Mouse (Mus musculus) neural tube, embryonic 12.5 days (tissue): ENCODE results near the gene Clic1. TPM values are rescaled to one million over a fixed set of nuclear protein-coding genes. Genes with fewer than 3 reads are reported as not detected.

Experiments
- ATAC-seq: fragments of 200-750 bp; cut with Nextera tagmentation; 2 replicates; pipeline ENCODE4 v1.8.0; 2017; ENCODE audit warnings: low read depth, mild to moderate bottlenecking, moderate TSS enrichment, moderate library complexity; ENCODE audit not compliant: low FRiP score
- H3K27ac ChIP-seq: fragments of 300-500 bp; sonication (generic); 2 replicates; pipeline ENCODE4 v1.5.1; 2016
- H3K27me3 ChIP-seq: fragments of 300-500 bp; sonication (generic); replicated peaks from 2 replicates; pipeline ENCODE4 v1.6.1; 2016; ENCODE audit warnings: mild to moderate bottlenecking
- H3K36me3 ChIP-seq: fragments of 300-500 bp; sonication (generic); 2 replicates; pipeline ENCODE4 v1.6.1; 2016; ENCODE audit warnings: mild to moderate bottlenecking
- H3K4me1 ChIP-seq: fragments of 300-500 bp; sonication (generic); 2 replicates; pipeline ENCODE4 v1.6.1; 2016
- H3K4me2 ChIP-seq: fragments of 300-500 bp; sonication (generic); replicated peaks from 2 replicates; pipeline ENCODE4 v1.6.1; 2016; ENCODE audit warnings: mild to moderate bottlenecking
- H3K4me3 ChIP-seq: fragments of 300-500 bp; sonication (generic); 2 replicates; pipeline ENCODE4 v1.5.1; 2016
- H3K9ac ChIP-seq: fragments of 300-500 bp; sonication (generic); 2 replicates; pipeline ENCODE4 v1.6.1; 2016; ENCODE audit warnings: mild to moderate bottlenecking
- H3K9me3 ChIP-seq: fragments of 300-500 bp; sonication (generic); 2 replicates; pipeline ENCODE4 v1.6.1; 2016; ENCODE audit warnings: mild to moderate bottlenecking
- WGBS: fragments of 180-500 bp; shearing (Covaris S2); methylation state at CpG from one replicate; pipeline ENCODE4 v1.1.7; 2016; 5-methylcytosine and 5-hydroxymethylcytosine counted together
- polyA plus RNA-seq: library from polyadenylated mRNA; unstranded; fragments of >200 nt; fragmentation: Nextera tagmentation; extraction: Ambion mirVana; gene quantifications from 2 replicates; pipeline ENCODE4 v1.2.1, GENCODE M21; 2016

Gene Clic1
- polyA plus RNA-seq, 1 experiment from 2014 or later: 178 TPM

DNA sequence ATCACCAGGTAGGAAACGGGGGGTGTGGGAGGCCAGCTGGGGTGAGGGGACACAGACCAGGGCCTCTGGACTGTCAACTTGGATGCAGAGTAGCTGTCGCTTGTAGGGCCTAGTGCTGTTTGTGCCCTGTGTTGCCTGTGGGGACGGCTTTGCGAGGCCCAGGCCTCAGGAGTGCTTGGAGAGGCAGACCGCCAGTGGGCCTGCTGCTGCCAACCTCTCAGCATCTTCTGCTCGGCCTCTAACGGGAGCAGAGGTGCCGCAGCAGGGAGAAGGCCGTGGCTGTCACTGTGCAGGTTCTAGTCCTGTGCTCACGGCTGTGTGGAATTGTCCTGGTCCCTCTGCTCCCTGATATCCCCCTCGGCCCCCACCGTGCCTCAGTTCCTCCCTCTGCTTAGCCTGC, 46.8 kb downstream of the Clic1 start:
- 85% methylated on average over 12 of the region's 12 CpGs for WGBS
- Histone ChIP-seq H3K9me3 (no peaks in the 10 kb centered on the region), H3K27ac (no peak overlapping the region), H3K4me2 (no peak overlapping the region), H3K36me3 (peaks cover 91% of the 10 kb centered on the region), H3K27me3 (no peaks in the 10 kb centered on the region), H3K4me1 (no peaks in the 10 kb centered on the region), H3K4me3 (no peak overlapping the region), H3K9ac (no peak overlapping the region)
- no peak for ATAC-seq

DNA sequence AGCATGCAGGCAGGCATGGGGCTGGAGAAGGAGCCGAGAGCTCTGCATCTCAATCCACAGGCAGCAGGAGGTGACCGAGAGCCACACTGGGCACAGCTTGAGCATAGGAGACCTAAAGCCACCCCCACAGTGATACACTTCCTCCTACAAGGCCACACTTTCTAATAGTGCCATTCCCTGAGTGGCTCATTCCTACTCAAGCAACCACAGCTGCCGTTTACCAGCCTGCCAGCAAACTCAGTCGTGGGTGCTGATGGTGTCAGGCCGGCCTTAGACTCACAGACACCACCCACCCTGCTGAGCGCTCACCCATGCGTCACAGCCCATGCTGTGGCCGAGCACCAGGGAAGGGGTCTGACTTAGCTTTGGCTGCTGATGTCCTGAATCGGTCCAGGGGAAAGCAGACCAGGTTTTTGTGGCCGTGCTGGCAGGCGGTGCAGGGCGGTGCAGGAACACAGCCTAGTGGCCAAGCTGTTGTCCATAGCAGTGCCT, 47.4 kb downstream of the Clic1 start:
- peaks cover 91% of the 10 kb centered on the region for H3K36me3 ChIP-seq
- no peaks in the 10 kb centered on the region for H3K27me3 ChIP-seq
- ATAC-seq: no peak
- H3K9me3 ChIP-seq: no peaks in the 10 kb centered on the region
- no peaks in the 10 kb centered on the region for H3K4me1 ChIP-seq
- H3K4me3 ChIP-seq: no peak overlapping the region
- WGBS: 86% methylated on average over 12 of the region's 12 CpGs
- H3K27ac ChIP-seq: no peak overlapping the region
- no peak overlapping the region for H3K9ac ChIP-seq
- H3K4me2 ChIP-seq: no peak overlapping the region

DNA sequence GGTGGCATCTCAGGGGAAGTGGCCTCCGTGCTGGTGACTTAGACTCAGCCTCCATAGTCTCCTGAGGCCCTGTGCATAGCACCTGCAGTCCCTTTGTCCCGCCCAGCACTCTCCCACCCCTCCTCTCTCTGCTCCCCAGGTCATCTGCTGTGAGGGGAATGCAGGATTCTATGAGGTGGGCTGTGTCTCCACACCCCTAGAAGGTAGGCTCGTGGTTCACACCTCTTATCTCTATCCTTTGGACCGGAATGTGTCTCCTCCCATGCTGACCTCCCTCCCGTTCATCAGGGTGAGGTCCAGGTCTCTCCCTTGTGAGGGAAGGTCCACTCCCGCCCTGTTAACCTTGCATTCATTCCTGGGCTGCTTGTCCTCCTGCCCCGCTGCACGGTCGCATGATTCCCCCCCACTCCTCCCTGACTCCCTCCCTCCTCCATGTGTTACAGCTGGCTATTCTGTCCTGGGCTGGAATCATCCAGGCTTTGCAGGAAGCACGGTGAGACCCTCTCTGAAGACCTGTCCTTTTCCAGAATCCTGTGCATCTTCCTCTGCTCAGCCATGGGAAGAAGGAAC, 50.5 kb downstream of the Clic1 start:
- H3K9me3 ChIP-seq: no peaks in the 10 kb centered on the region
- H3K27me3 ChIP-seq: no peaks in the 10 kb centered on the region
- WGBS: 82% methylated on average over 10 of the region's 10 CpGs
- peaks cover 79% of the 10 kb centered on the region for H3K36me3 ChIP-seq
- no peak overlapping the region for H3K9ac ChIP-seq
- no peak overlapping the region for H3K27ac ChIP-seq
- H3K4me3 ChIP-seq: no peak overlapping the region
- no peak overlapping the region for H3K4me2 ChIP-seq
- H3K4me1 ChIP-seq: no peaks in the 10 kb centered on the region
- no peak for ATAC-seq

DNA sequence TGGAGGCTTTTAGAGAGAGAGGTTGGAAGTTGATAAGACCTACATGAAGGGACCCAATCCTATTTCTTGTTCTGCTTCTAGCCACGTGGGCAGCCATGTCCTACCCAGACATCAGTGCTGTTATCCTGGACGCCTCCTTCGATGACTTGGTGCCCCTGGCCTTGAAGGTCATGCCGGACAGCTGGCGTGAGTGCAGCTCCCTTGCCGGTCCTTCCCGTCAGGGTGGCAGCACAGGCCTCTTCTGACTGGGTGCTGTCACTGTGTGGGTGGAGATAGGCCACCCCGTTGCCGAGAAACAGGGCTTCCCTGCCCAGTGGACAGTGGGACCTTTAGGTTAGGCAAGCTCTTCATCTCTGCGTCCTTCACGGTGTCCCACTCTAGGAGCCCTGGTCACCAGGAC, 51.4 kb downstream of the Clic1 start:
- H3K4me2 ChIP-seq: no peak overlapping the region
- no peak overlapping the region for H3K4me3 ChIP-seq
- H3K27ac ChIP-seq: no peak overlapping the region
- no peaks in the 10 kb centered on the region for H3K4me1 ChIP-seq
- H3K27me3 ChIP-seq: no peaks in the 10 kb centered on the region
- no peak for ATAC-seq
- 92% methylated on average over 11 of the region's 11 CpGs for WGBS
- peaks cover 72% of the 10 kb centered on the region for H3K36me3 ChIP-seq
- no peaks in the 10 kb centered on the region for H3K9me3 ChIP-seq
- H3K9ac ChIP-seq: no peak overlapping the region

DNA sequence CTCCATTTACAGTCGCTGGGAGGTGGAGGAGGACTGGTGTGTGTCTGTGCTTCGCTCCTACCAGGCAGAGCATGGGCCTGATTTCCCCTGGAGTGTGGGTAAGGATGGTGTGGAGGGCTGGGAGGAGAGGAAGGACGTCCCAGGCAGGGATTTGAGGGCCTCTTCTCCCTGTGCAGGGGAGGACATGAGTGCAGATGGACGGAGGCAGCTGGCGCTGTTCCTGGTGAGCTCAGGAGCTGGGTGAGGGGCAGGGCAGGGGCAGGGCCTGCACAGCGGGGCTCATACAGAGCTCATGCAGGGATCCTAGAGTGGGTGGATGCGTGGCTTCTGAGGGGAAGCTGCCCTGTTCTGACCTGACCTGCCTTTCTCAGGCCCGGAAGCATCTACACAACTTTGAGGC, 52.5 kb downstream of the Clic1 start:
- Histone ChIP-seq H3K27ac (no peak overlapping the region), H3K9ac (no peak overlapping the region), H3K36me3 (peaks cover 61% of the 10 kb centered on the region), H3K9me3 (no peaks in the 10 kb centered on the region), H3K4me2 (no peak overlapping the region), H3K27me3 (no peaks in the 10 kb centered on the region), H3K4me3 (peak overlapping the region; percentile 5; the same call in 1 of the 2 replicates), H3K4me1 (no peaks in the 10 kb centered on the region)
- ATAC-seq: no peak
- 80% methylated on average over 8 of the region's 8 CpGs for WGBS

DNA sequence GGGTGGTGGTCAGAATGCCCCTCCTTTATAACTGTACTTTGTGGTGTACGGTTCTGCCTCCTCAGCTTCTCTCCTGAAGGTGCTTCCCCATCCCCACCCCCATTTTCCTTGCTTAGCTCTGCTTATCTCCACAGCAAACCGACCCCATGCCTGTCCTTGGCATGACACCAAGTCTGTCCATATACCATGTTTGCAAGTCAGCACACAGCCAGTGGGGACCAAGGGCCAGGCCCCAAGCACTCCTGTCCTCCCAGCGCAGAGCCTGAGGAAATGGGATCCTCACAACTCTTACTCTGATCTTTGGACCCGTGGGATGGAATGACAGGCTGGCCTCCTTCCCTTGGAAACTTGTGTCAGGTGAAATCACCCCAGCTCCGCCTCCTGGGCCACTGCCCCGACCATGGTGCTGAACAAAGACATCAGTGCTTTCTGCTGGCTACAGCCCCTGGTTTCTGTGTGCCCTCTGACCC, 53.5 kb downstream of the Clic1 start:
- Histone ChIP-seq H3K9ac (no peak overlapping the region), H3K4me2 (no peak overlapping the region)
- WGBS: 75% methylated on average over 6 of the region's 6 CpGs

DNA sequence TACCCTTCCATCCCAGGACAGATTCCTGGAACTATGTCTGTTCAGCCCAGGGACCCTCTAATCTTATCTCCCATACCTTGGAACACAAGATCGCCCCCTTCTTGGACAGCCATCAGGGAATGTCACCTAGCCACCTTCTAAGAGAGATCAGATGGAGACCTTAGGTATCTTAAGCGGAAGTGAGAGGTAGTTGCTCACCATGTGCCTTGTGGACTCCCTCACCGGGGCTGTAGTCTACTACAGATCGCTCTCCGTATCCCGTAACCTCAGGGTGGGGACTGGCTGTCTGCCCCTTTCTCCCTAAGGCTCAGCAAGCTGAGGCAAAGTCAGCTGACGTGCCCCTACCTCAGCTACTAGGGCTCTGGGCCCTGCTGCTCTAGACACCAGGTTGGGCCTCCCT, 54.3 kb downstream of the Clic1 start:
- peaks cover 47% of the 10 kb centered on the region for H3K36me3 ChIP-seq
- 88% methylated on average over 7 of the region's 7 CpGs for WGBS
- H3K9ac ChIP-seq: no peak overlapping the region

More for the DNA sequence above, 53.5 kb downstream of the Clic1 start:
- Histone ChIP-seq H3K36me3 (peaks cover 56% of the 10 kb centered on the region), H3K27ac (no peak overlapping the region), H3K9me3 (no peaks in the 10 kb centered on the region), H3K27me3 (no peaks in the 10 kb centered on the region), H3K4me1 (no peaks in the 10 kb centered on the region), H3K4me3 (no peak overlapping the region)
- no peak for ATAC-seq

DNA sequence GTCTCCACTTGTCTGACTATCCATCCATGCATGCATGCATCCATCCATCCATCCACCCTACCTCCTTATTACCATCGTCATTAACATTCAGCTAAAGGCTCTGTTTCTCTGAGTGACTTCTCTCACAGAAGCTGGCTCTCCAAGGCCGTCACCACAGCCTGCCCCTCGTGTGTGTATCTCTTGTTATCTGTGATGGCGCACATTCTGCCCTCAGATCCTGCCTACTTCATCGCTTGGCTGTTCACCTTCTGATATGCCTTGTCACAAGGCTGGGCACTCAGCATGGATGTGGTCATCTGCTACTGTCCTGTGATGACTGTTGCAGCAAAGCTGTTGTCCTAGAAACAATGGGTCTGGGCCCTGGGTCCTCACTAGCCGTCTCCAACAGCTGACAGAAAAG, 55.0 kb downstream of the Clic1 start:
- Histone ChIP-seq H3K9me3 (no peaks in the 10 kb centered on the region), H3K4me3 (no peak overlapping the region), H3K9ac (0 out of 2 replicates have a peak overlapping the region, but pooled peaks have one; percentile 21), H3K4me1 (no peaks in the 10 kb centered on the region), H3K27me3 (no peaks in the 10 kb centered on the region), H3K4me2 (no peak overlapping the region), H3K36me3 (peaks cover 41% of the 10 kb centered on the region), H3K27ac (no peak overlapping the region)
- 78% methylated on average over 6 of the region's 6 CpGs for WGBS
- ATAC-seq: no peak

More for the DNA sequence above, 54.3 kb downstream of the Clic1 start:
- Histone ChIP-seq H3K9me3 (no peaks in the 10 kb centered on the region), H3K4me2 (no peak overlapping the region), H3K4me1 (no peaks in the 10 kb centered on the region), H3K4me3 (no peak overlapping the region), H3K27me3 (no peaks in the 10 kb centered on the region), H3K27ac (no peak overlapping the region)
- ATAC-seq: no peak

DNA sequence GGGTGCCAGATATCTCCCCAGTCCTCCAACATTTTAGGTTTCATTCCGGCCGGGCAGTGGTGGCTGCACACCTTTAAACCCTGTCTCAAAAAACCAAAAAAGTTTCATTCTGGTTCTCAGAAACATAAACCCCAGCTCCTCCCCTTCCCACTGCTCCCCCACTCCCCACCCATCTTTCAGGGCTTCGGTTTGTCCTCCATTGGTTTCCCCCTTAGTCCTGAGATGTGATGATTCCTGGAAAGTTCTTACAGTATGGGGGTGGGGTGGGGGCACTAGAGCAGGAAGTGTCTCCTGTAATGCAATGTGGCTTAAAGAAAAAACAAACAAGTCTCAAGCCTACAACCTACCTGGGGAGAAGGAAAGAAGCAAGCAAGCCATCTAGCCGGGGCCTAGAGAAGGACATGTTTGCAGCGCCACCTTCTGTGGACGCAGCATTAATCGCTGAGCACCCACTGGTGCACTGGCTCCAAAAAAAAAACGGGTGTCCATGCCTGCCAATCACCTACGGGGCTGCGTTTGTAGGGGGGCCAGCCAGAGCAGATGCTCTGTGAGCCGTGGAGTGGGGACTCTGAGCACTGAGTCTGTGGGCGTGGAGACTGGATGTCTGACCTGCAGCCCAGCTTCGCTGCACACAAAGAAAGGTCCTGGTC, 56.1 kb downstream of the Clic1 start:
- Histone ChIP-seq H3K4me1 (no peaks in the 10 kb centered on the region), H3K9ac (peak overlapping the region; percentile 13; the same call in 1 of the 2 replicates), H3K9me3 (no peaks in the 10 kb centered on the region), H3K4me3 (no peak overlapping the region), H3K36me3 (peaks cover 30% of the 10 kb centered on the region), H3K27ac (no peak overlapping the region), H3K4me2 (no peak overlapping the region; the same call in 1 of the 2 replicates), H3K27me3 (no peaks in the 10 kb centered on the region)
- WGBS: 28% methylated on average over 13 of the region's 13 CpGs
- no peak for ATAC-seq

DNA sequence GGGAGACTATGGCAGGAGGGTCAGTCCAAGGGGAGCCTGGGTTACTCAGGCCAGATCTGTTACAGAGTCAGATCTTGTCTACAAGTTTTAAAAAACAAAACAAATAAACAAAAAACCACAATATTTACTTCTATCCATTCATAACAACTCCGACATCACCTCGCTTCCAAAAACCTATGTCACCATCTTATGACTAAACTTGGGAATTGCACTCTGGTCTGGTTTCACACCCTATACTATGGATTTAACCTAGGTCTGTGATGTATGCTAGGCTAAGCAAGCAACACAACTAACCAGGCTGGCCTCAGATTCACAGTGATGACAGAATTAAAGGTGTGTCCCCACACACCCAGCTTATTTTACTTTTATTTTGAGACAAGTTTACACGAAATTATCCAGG, 56.8 kb downstream of the Clic1 start:
- Histone ChIP-seq H3K4me2 (no peak overlapping the region), H3K27ac (no peak overlapping the region), H3K36me3 (peaks cover 23% of the 10 kb centered on the region), H3K9ac (peak overlapping the region; percentile 13; the same call in 1 of the 2 replicates), H3K4me1 (no peaks in the 10 kb centered on the region), H3K27me3 (no peaks in the 10 kb centered on the region), H3K9me3 (no peaks in the 10 kb centered on the region), H3K4me3 (no peak overlapping the region)
- WGBS: 79% methylated on average over 3 of the region's 3 CpGs
- ATAC-seq: no peak

DNA sequence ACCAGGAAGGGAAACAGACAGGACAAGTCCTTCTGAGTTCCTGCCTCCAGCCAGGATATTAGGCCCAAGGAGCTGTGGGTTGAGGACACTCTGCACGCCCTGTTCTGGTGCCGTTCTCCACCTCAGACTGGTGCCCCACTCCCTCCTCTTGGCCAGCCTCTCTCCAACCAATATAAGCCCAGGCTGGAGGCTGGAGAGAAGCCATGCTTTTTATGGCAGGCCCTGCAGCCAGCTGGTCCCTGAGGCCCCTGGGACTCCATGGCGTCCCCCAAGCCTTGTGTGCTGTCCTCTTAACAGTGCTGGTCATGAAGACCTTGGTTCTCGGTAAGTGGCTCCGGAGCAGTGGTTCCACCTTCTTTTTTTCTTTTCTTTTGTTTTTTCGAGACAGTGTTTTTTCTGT, 58.3 kb downstream of the Clic1 start, which contains the start of gene Ly6g5c:
Gene Ly6g5c (plus strand): TSS at position 183 of the 400 bp plus-strand sequence.
- H3K36me3 ChIP-seq: peaks cover 7% of the 10 kb centered on the region
- 80% methylated on average over 6 of the region's 6 CpGs for WGBS
- H3K9ac ChIP-seq: no peak within 1 kb of the TSS

More for the DNA sequence above, 58.3 kb downstream of the Clic1 start, which contains the start of gene Ly6g5c:
- Histone ChIP-seq H3K4me2 (no peak within 1 kb of the TSS), H3K4me3 (no peak within 1 kb of the TSS), H3K9me3 (no peaks in the 10 kb centered on the region), H3K4me1 (no peaks in the 10 kb centered on the region; the same call in 1 of the 2 replicates), H3K27me3 (no peaks in the 10 kb centered on the region), H3K27ac (no peak within 1 kb of the TSS)
- ATAC-seq: no peak
